Mouse (Mus musculus) kidney, postnatal 10 days (tissue): ENCODE data around the gene Ppm1n.

Source experiments
- DNase-seq: peaks from one replicate; pipeline ENCODE4 v3.0.0; 2021; ENCODE audit warnings: mixed read lengths

The Ppm1n gene

GRCm38 (mm10) chr7:19243858-19244257, 36.0 kb downstream of the Ppm1n start:
- DNase-seq: no peak

DNA sequence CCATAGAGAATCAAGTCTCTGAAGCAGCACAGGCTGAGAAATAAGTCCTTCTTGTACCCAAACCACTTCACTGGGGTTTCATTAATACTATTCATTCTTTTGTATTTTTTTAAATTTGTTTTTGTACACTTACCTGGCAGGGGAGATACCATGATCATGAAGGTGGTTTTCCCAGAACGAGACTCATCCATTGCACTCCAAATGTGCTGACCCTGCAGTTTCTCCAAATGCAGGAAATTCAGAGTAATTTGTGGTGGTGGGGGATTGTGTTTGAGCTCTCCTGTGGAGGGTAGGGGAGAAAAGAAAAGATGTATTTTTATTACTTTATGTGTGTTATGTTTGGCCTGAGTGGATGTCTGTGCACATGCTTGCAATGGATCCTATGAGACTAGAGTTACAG, 37.9 kb downstream of the Ppm1n start:
- no peak for DNase-seq

- no peak for DNase-seq
Observed at GRCm38 (mm10) chr7:19240905-19241463, 38.9 kb downstream of the Ppm1n start.

GRCm38 (mm10) chr7:19239986-19240385, 39.9 kb downstream of the Ppm1n start:
- no peak for DNase-seq

GRCm38 (mm10) chr7:19239423-19239822, 40.4 kb downstream of the Ppm1n start:
- DNase-seq: peak; percentile 94

GRCm38 (mm10) chr7:19238344-19238743, 41.5 kb downstream of the Ppm1n start:
- no peak for DNase-seq

DNA sequence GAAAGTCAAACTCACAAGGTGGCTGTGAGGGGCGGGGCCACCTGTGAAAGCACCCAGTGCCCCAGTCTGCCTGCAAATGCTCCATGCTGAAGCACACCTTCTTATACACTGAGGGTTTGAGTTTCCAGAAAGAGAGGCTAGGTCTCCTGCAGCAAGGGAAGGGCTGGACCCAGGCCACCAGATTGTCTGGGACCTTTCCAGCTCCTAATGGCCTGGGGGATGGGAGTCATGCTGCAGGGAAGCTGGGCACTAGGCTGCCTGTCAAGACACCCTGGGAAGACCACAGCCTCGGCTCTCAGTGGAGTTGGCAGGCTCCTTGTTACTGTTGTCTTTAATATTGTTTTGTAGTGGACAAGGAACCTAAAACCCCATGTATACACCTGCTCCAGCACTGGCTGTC, 43.5 kb downstream of the Ppm1n start:
- DNase-seq: no peak

DNA sequence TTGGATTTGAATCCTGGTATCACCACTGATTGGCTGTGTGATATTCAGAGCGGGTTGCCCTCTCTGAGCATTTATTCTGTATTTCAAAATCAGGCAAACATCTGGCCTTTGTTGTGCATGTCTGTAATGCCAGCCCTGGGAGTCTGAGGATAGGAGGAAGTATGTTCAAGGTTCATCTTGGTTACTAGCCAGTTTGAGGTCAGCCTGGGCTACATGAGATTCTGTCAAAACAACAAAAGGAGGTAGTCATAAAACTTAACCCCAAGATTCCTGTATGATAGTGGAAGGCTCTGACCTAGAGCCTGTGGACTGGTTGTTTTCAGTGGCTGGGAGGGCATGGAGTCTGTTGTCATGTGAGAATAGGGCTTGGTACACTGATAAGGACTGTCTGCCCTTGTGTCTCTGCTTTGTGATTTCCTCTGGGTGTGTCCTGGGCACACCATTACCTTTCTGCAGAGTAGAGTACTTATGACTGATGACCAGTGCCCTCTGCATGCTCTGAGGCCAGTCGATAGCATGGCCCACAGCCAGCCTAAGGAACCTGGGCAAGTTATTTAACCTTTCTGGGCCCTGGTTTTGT, 44.7 kb downstream of the Ppm1n start:
- DNase-seq: no peak

DNA sequence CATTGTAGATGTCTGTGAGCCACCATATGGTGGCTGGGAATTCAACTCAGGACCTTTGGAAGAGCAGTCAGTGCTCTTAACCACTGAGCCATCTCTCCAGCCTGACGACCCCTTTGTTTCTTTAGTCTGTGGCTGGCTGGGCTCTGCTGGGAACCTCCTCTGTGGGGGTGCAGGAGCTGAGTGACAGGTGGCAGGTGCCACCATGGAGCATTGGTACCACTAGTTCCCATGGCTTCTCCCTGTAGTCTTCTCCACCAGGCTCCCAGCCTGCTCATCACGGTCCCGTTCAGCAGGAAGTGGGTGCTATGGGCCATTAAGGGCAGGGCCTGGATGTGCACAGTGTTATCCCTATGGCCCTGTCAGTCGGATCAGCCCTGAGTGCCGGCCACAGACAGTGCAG, 45.2 kb downstream of the Ppm1n start:
- no peak for DNase-seq

DNA sequence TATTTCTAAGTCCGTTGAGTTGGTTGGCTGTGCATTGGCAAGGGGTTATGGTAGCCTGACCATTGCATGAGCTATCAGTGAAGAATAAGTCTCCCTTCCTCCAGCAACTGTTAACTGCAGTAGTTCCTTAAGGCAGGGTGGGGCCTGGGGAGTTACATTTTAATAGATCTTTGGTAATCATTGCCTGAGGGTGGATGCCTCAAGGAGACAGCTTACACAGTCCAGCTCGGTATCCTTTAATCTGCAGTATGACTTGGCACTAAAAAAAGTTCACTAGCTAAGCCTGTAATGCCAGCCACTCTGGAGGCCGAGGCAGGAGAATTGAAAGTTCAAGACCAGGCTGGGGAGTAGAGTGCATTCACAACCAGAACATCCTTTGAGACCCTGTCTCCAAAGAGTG, 48.0 kb downstream of the Ppm1n start:
- no peak for DNase-seq

GRCm38 (mm10) chr7:19230899-19231298, 49.0 kb downstream of the Ppm1n start:
- DNase-seq: no peak

DNA sequence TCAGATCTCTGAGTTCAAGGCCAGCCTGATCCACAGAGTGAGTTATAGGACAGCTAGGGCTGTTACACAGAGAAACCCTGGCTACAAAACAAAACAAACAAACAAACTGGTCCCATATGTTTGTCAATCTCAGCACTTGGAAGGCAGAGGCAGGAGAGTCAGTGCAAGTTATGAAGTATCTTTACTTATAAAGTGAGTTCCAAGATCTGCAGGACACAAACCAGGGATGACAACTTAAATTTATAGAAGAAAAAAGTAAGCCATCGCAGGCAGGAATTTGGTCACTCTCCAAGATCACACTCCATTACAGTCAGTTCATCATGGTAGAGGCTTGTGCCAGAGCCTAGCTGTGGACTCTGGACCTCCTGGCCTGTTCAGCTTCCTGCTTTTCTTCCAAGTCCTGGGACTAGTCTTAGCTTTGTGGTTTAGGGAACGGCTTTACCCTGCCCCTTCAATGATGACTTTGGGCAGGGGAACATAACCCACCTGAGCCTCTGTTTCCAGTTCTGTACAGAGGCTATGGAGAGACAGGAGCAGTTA, 49.8 kb downstream of the Ppm1n start:
- no peak for DNase-seq

GRCm38 (mm10) chr7:19229404-19229803, 50.5 kb downstream of the Ppm1n start:
- no peak for DNase-seq

DNA sequence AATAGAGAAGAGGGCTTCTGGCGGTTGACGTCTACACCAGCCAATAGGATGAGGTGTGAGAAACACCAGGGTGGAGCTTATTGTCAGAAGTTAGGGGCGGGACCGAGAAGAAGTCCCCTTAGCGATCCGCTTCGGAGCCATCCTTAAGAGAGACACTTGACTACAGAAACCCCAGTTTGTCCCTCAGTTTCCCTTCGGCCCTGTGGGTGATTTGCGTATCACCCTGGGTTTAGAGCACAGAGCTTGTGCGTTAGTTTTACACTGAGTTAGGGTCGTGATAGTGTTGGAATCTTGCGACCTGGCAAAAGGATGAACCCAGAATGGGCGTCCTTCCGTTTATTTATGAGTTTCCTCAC, 51.1 kb downstream of the Ppm1n start:
- DNase-seq: no peak

- peak; percentile 100 for DNase-seq
Observed at GRCm38 (mm10) chr7:19227883-19228792, 51.7 kb downstream of the Ppm1n start, which contains the start of gene Opa3. Gene Opa3 (plus strand): TSS chr7:19228334.

DNA sequence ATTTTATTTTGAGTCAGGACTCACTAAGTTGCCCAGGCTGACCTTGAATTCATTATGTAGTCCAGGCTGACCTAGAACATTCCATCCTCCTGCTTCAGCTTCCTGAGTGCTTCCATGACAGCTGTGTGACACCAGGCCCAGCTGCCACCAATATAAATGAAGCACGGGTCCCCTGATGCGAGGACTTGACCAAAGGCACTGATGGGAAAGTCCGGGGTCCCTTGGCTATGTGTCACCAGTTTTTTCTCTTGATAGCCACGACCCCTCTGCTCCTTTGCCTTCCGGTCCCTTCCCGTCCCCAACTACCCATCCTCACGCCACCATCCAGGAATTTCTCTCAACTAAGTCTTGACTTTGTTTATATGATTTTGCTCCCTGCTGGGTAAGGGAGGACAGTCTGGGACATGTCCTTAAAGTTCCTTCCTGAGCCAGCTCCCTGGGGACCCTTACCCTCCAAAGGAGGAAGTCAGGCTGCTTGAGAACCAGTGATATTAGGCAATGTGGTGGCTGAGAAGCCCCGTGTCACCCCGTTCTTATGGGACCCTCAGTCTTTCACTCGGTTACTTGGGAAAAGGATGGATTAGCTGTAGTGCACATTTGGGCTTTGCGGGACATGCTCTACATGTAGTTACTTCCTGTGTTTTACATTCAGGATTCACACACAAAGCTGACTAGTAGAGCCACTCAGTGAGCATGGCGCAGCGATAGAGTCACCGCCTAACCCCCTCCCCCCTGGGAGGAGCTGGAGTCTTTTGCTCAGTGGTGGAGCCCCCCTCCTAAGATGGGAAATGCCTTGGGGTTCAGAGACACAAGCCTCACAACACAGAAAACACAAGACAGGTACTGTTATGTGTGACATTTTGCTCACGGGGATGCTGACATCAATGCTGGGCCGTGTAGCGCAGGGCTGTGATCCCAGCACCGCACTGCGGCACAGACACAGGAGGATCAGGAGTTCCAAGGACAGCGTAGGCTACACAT, 52.8 kb downstream of the Ppm1n start:
- peak; percentile 65 for DNase-seq
